Mouse (Mus musculus): ENCODE results near the gene St8sia2.

Gene St8sia2

DNA sequence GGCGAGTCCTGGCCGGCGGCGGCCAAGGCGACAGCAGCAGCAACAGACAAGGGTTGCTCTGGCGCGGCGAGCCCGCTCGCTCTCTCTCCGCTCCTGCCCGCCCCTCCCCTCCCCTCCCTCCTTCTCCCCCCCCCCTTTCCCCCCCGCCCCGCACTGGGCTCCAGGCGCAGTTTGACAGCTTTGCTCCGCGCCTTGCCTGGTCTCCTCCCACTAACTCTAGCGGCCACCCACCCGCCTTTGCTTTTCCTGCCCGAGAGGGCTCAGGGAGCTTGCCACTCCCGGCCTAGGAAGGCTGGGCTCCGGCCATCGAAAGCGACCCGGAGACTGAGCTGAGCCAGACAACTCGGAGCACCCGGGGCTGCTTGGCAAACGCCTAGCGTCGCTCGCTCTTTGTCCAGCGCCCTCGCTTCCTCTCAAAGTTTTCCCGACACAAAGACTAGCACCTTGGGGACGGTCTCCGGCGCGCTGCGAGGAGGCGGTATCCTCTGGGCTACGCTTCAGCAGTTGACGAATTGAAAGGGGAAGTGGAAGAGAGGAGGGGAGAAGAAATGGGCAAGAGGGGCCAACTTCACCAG is at the start of gene St8sia2:
Gene St8sia2, minus strand, starts transcription at position 90 of the 575 bp plus-strand sequence.
- DNase-seq (ENCODE audit: low spot score), result peak; percentile 8

DNA sequence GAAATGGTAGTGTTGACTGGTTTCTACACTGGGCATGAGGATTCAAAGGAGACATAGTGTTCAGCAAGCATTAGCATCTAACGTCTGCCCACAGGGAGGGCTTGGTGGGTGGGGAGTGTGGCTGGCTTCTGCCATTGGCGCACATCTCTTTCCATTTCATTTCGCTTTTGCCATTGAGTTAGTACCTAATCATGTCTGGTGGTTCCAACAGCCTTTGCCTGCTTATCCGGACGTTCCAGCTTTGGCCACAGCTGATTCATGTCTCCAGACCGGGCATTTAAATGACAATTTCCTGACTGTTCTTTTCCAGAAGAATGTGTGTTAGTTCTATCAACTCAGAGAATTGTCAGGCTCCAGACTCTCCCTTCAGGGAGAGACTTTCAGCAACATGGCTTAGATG is 47.6 kb upstream of the St8sia2 start:
- DNase-seq (ENCODE audit: low spot score), result no peak

DNA sequence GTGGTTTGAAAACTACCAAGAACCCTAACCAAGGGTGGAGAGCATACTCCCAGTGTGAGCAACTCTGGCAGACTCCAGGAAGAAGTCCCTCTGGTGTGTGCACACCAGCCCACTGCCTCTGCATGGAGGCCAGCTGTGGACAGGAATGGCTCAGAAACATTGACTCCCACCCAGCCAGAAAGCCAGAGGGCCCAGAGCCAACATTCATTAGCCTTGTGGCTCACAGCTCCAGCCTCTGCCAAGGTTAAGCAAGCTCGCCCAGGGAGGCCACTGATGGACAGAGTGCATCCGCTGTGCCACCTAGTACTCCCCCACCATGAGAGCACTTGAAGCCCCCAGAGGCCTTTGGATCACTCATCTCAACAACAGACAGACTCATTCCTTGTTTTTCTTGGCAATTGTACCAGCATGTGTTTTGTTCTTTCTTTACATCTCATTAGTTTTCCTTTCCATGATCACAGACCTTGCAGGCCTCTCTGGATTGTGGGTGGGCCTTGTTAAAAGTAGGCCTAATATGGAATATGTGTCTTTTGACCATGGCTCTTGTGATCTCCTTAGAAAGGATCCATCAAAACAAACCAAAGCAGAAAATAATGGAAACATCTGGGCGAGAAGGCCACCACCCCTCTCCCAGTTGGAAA is 46.9 kb upstream of the St8sia2 start:
- no peak for DNase-seq (ENCODE audit: low spot score)

DNA sequence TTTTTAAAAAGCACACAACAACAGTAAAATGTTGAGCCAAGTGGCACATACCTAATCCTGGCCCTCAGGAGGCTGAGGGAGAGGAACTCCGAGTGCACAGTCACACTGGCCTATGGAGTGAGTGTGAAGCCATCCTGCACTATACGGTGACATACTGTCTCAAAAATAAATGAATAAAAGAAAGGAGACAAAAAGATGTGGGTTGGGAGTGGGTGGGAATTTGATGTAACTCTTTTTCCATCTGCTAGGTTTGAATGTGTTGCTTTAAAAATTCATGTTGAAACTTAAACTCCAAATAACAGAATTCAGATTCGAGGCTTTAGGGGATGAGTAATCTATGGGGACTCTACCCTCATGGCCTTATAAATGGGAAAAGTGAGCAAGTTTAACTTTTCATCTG is 46.2 kb upstream of the St8sia2 start:
- DNase-seq (ENCODE audit: low spot score), result no peak

DNA sequence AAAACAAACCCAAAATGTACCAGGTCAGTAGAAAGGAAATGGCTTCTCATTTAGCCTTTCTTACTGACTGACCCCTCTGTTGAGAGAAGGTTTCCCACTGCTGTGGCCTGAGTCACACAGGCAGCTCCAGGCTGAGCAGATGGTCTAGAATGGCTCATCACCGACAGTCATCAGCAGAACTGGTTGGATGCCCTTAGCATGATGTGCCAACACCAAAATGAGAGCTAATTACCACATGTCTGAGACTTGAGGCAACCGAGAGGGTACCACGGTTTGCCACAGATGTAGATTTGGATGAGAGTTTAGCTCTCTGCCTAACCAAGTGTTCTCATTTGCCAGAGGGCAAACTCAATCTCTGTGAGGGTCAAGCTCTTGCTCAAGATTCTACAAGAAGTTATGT is 42.3 kb upstream of the St8sia2 start:
- DNase-seq (ENCODE audit: low spot score), result no peak

DNA sequence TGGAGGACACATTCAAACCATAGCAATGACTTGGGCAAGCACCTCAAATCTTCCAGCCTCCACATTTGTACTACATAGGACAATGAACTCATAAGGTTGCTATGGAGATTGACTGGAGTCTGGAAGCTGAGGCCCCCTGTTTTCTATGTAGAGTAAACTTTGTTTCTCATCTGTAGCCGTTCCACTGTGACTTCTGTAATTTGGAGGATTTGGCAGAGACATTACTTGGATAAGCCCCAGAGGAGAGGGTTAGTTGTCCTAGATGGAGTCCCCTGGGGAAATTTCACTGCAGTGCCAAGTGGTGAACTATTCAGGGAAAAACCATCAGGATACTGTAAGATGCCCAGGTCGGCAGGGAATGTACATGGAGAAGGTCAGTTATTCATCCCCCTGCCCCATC is 34.1 kb upstream of the St8sia2 start:
- no peak for DNase-seq (ENCODE audit: low spot score)

DNA sequence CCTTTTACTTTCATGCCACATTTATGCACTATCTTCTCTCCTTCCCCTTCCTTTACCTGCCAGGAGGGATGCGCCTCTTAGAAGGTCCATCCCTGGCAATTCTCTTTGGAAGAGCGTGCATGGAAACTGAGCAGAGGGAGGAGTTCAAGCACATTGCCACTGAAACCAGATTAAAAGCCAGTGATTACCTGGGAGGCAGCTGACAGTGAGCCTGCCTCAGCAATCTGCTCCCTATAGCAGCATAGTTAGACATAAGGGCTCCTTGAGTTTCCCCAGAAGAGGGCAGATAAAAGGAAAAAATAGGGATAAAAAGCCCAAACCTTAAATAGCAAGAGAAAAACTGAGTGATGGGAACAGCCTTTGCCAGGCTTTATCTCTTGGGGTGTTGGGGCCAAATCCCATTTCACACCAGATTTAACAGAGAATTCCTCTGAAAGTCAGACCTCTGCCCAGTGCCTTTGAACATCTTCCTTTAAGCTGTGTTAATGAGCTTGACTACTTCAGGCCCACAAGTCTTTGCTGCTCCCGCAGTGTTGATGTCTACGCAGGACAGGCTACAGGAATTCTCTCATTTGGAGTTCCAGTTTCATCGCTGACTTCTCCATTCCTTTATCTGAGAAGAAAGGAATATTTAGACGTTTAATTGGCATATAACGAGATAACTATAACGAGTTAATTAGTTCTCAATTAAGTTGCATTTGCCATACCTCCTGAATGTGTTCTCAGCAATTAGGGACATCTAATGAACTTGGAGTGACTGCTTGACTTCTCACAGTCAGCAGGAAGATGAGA is 31.9 kb upstream of the St8sia2 start:
- DNase-seq (ENCODE audit: low spot score), result no peak

DNA sequence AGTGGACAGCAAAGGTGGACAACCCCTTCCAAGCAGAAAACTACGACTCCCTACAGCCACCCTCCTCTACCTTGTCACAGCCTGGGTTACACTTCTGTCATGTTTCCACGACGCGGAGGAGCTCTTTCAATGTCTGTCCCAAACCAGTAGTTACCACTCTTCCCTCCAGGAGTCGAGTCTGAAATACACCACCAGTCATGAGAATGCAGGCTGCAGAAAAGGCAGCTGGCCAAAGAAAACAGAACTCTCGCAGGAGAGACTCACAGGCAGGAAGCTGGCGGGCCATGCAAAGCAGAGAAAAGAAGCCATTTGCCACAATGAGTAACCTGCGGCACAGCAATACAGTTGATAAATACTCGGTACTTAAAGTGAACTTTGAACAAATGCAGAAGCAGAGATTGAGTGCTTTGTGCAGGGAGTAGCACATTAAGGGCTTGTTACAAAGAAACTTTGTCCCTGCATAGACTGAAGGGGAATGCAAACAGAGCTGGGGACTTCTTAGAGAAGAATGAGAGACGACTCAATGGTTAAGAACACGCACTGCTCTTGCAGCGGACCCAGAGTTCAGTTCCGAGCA is 30.2 kb upstream of the St8sia2 start:
- DNase-seq (ENCODE audit: low spot score), result no peak

DNA sequence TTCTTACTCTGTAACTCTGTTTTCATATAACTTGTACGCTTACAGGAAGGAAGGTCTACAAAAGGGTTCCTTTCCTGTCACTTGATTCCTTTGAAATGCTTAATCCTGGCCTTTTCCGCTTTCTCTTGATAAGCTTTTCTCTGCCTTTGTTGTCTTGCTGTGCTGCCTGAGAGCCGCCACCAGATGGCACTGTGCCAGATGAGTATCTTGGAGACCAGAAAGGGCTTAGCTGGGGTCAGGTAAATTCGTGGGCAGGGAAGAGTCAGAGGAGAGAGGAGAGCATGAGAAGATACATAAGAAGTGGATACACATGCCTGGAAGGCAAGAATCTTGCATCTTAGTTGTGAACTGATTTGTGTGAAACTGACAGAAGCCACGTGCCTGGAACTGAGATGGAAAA is 11.5 kb upstream of the St8sia2 start:
- DNase-seq (ENCODE audit: low spot score), result peak; percentile 51

DNA sequence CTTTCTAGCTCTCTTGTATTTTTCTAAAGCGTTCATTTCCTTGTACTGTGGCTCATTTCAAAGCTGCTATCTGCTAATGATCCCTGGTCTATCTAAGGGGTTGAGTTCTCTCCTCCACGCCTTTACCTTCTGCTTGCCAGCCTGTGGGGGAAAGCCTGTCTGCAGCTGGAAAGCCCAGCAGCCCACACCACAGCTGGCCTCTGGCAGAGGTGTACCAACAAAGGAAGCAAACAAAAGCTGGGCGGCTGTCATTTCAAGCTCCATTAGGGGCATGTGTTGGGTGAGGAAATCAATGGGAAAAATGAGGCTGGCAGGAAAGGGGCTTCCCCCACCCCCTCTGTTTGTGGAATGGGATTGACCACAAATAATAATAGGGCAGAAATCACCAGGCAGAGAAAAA is 10.7 kb upstream of the St8sia2 start:
- DNase-seq (ENCODE audit: low spot score), result no peak

DNA sequence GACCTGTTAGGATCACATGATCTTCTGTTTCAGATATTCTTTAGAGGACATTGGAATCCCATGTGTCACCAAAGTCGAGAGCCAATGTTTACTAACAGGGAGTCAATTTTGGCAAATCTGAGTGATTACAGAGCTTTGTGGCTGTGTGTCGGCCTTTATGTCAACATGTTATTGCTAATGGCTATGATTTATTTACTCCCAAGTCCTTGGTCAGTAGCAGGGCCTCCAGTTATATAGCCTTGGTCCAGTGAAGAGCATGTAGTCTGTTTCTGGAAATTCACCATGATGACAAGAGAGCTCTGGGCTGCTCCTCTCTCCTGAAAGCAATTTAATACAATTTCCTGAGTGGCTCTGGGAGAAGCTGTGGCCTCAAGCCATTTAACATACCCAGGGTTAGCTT is 9.1 kb upstream of the St8sia2 start:
- DNase-seq (ENCODE audit: low spot score), result no peak

DNA sequence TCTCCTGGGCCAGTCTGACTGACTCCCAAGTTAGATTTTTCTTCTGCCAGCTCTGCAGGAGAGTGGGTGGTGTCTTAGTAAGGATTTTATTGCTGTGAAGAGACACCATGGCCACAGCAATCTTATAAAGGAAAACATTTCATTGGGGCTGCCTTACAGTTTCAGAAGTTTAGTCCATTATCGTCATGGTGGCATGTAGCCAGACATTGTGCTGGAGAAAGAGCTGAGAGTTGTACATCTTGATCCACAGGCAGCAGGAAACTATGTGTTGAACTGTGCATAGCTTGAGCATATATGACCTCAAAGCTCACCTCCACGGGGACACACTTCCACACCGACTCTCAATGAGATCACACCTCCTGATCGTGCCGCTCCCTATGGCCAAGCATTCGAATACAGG is 8.3 kb upstream of the St8sia2 start:
- DNase-seq (ENCODE audit: low spot score), result no peak

DNA sequence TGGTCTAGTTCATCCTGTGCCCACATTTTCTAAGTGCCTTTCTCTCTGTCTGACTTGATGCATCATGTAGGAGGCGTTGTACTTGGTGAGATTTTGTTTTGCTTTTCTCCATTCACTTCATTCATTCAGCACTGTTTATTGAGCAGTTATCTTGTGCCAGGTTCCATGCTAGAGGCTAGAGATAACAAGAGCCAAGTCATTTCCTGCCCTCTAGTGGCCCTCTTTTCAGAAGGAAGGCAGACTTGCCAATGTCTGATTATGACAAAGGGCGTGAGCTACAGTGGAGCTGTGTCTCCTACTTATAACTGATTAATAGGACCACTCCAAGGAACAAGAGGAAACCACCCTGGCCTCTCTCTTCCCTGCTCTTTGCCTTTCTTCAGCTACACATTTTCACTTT is 3.1 kb upstream of the St8sia2 start:
- no peak for DNase-seq (ENCODE audit: low spot score)

DNA sequence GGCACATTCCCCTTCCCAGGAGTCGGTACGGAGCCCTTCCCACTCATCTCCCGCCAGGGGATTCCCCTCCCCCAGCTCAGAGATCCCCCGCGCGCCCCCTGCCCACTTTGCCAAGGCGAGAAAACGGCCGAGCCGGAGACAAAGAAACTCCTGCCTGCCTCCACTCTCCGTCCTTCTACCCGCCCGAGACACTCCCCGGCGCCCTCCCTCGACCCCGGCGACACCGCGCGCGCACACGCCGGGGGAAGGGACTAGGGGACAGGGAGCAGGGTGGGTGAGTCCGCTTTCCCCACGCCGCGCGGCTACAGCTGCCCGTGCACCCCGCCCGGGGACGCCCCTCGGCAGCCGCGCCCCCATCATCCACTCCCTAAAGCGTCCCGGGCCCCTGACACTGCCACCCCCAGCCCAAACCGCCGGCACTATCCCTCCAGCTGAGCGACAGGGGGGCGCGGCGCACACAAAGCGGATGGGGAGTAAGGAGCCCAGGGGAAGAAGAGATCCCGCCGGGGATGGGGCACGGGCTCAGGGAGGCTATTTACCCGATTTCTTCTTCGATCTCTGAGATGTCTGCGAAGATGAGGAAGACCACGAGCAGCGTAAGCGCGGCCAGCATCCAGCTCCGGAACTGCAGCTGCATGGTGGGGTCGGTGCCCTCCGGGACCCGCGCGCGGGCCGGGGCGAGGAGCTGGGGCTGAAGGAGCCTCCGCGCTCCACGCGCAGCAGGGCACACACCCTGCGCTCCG is 461 bp downstream of the St8sia2 start:
- no peak for DNase-seq (ENCODE audit: low spot score)

DNA sequence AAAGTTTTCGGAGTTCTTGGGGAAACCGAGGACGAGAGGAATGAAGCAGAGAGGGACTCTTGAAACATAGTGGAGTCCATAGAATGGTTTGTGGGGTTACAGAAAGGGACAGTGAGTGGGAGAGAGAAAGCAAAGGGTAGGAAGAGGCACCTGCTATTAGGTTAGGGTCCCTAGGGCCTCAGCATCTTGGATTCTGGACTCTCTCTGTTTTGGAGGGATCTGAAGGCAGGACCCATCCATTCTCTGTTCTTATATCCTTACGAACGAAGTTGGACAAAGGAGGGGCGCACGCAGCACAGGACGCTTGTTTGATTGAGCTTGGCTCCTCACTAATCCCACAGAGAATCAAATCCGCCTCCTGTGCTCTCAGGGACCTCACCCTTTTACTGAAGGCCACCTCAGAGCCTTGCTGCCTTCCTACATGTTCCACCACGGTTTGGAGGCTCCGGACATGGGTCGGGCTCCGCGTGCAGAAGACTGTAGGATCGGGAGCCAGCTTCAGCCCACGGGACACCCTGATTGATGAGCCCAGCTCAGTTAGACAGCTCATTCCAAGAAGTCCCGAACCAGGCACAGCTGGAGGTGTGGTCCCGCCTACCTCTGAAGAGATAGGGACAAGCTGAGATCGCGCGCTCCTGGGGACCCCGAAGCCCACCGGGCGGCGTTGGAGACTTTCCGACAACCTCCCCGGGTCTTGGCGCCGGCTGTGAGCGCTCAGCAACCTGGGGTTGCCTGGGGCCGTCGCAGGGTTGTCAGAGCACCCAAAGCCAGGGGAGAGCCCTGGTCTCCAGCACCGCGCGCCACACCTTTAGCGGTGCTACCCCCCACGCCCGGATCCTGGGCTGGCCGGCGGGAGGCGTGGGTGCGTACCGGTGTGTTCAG is 1.3 kb downstream of the St8sia2 start:
- DNase-seq (ENCODE audit: low spot score), result no peak

DNA sequence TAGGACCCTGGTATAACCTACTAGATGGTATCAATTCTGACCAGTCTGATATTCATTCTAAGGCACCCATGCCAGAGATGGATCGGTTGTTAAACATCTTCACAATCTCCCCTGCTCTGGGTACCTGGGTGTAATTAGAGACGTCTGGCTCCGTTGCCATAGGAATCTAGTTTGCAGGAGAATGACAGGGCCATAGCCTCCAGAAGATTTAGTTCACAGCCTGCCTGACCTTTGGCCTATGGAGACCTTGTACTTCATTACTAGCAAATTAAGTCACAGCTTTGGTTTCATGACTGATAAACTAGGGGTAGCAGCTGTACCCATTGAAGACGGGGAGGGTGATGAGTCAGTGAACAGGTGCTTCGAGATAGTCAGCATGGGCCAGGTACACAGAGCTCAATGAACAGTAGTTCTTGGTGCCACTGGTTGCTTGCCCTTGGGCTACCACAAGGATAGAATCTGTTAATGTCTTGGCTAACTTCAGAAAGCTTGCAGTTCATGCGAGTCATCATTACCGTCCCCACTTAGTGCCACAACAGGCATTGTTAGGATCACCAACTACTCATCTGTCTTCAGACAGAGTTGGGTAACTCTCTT is 4.4 kb downstream of the St8sia2 start:
- DNase-seq (ENCODE audit: low spot score), result no peak

DNA sequence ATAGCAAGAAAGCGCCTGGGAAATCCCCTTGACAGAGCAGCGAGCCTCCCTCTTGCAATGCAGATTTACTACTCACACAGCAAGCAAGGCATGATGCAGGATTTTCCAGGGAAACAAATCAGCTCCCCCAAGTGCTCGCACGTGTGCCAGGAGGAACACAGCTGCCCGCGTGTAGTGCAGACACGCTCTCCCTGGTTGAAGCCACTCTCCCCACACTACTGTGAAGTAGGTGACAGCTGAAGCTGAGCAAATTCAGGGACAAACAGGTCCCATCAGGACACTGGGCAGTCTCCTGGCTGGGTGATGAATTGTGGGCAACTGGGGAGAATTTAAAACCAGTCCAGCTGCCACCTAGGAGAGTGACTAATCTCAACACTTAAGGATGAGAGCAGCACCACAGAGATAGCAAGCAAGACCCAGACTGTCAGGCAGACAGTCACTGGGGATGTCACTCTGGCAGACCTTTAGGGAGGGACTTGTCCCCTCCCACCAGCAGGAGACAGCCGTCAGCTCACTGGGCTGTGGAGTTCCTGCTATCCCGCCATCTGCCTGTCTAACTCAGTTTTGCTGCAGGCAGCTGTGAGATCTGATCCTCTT is 6.6 kb downstream of the St8sia2 start:
- no peak for DNase-seq (ENCODE audit: low spot score)

DNA sequence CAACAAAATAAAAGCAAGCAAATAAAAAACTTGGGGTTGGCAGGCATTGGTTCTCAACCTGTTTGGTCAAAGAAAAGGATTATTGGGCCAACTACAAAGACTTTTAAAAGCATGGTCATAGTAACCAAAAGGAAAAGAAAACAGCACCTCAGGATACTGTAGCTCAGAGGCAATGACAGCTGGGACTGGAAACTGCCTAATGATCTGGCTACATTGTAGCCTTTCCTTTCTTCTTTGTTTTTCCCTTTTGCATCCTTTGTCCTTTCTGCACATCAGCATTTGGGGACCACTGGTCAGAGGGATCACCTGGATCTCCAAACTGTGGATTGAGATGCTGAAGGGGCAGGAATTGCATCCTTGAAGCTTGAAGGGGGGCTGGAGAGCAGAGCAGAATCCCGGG is 7.1 kb downstream of the St8sia2 start:
- no peak for DNase-seq (ENCODE audit: low spot score)

DNA sequence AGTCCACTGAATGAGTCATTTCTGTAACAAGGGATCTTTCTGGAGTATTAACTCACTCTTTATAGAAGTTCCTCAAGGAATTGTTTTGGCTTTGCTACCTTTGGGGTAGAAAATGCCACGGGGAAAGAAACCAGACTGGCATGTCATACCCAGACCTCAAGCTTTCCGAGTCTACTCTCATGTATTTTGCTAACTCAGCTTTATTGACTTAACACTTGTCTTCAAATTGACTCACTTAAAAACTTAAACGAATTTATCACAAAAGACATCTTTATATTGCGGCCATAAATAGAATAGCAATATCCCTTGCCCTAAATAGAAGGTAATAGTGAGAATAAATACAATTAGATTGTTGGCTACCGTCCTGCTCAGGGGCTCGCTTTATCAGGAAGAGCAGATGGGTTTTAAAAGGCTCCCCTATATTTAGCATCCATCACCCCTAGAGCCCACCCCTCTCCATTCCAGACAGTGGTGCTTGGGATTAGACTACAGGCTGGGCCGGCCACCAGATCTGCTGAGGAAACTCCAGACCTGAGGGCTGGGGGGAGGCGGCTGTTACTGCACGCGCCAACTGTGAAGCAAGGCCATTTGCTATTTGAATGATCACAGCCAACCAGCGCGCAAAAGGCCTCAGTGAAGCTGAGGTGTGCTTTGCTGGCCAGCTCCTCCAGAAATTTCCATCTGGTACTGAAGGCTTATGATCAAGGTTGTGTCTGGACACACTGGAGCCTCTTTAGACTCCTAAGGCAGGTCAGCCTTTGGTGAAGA is 12.6 kb downstream of the St8sia2 start:
- DNase-seq (ENCODE audit: low spot score), result no peak

DNA sequence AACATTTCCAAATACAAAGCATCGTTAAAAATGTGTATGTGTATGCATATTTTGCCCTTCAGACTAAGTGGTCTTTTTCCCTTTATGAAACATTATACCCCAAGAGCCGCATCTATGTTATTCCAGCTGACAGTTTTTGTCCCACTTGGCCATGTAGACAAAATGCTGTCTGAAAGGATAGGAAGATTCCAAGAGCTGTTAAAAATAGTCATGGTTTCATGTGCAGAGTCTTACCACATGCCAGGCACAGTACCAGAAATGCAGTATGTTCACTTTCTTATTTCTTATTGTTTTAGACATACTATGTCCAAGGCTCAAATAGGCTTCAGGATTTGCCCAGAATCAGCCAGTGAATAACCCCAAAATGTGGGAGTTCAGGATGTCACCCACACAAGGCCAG is 24.1 kb downstream of the St8sia2 start:
- DNase-seq (ENCODE audit: low spot score), result no peak

All from urinary bladder, postnatal 25 days (tissue).